Mouse (Mus musculus) bone marrow, adult 2 months (tissue): ENCODE results near the gene Cpne4.

Source experiments
- CTCF ChIP-seq: fragments of 200-500 bp; IDR thresholded peaks from 2 replicates; pipeline ENCODE4 v1.5.1; 2011; ENCODE audit warnings: low read length, control low read depth; ENCODE audit not compliant: control insufficient read depth, insufficient read depth
- POLR2A ChIP-seq: fragments of 200-500 bp; IDR thresholded peaks from 2 replicates; pipeline ENCODE4 v1.6.1; 2011; ENCODE audit warnings: low read depth, mild to moderate bottlenecking, control low read depth, low read length, borderline replicate concordance; ENCODE audit not compliant: control insufficient read depth

- no peak for TF ChIP-seq POLR2A
- no peak for TF ChIP-seq CTCF
Measured at GRCm38 (mm10) chr9:104755519-104755918, 208.4 kb downstream of the Cpne4 start.
